Mouse (Mus musculus) hindbrain, embryonic 16.5 days (tissue): Measurements from ENCODE around the gene Setd6. TPM values are rescaled to one million over a fixed set of nuclear protein-coding genes. Genes with fewer than 3 reads are reported as not detected.

ENCODE experiments used
- microRNA-seq: library from miRNA; unstranded; fragments of <30 nt; microRNA quantifications from one replicate; pipeline ENCODE4, GENCODE M21; 2017
- polyA plus RNA-seq: library from polyadenylated mRNA; unstranded; fragments of >200 nt; fragmentation: Nextera tagmentation; extraction: Ambion mirVana; gene quantifications from 2 replicates; pipeline ENCODE4 v1.2.1, GENCODE M21; 2015

Setd6 gene
- polyA plus RNA-seq, 1 experiment from 2014 or later, result 30.6 TPM

Small RNA genes lying within 50 kb of the gene (microRNA-seq; reads per million reads assigned to microRNA genes)
- 1.9 reads per million for gene Mir7073

Other genes with a start within 250 kb of the Setd6 start
- 6.2 and 7.5 TPM in 2 replicates for gene Csnk2a2, start 225.8 kb upstream of the Setd6 start, polyA plus RNA-seq
- 2.4 and 3.4 TPM in 2 replicates for gene Ccdc113, start 181.8 kb upstream of the Setd6 start, polyA plus RNA-seq
- not detected in 2 replicates for gene Prss54, start 139.5 kb upstream of the Setd6 start, polyA plus RNA-seq
- gene Gins3, start 82.4 kb upstream of the Setd6 start, polyA plus RNA-seq, result 7.5 and 7.7 TPM in 2 replicates
- 571 and 665 TPM in 2 replicates for gene Ndrg4, start 38.9 kb upstream of the Setd6 start, polyA plus RNA-seq
- 31.3 and 42.3 TPM in 2 replicates for gene Cnot1, start 91.6 kb downstream of the Setd6 start, polyA plus RNA-seq
- 228 and 256 TPM in 2 replicates for gene Sap18b, start 109.5 kb downstream of the Setd6 start, polyA plus RNA-seq
- gene Slc38a7, start 137.7 kb downstream of the Setd6 start, polyA plus RNA-seq, result 26.2 and 28.9 TPM in 2 replicates
- 243 and 252 TPM in 2 replicates for gene Got2, start 172.7 kb downstream of the Setd6 start, polyA plus RNA-seq